Mouse (Mus musculus) CH12F3 (cell line): ENCODE data around the gene Mpv17l2.

Source experiments
- in situ Hi-C: fragments of 300-500 bp; cut with MboI; formaldehyde crosslinking; loops from 2 replicates; pipeline ENCODE4 v1.14.3; 2020; ENCODE audit warnings: low sequenced_read_pairs

The Mpv17l2 gene

DNA sequence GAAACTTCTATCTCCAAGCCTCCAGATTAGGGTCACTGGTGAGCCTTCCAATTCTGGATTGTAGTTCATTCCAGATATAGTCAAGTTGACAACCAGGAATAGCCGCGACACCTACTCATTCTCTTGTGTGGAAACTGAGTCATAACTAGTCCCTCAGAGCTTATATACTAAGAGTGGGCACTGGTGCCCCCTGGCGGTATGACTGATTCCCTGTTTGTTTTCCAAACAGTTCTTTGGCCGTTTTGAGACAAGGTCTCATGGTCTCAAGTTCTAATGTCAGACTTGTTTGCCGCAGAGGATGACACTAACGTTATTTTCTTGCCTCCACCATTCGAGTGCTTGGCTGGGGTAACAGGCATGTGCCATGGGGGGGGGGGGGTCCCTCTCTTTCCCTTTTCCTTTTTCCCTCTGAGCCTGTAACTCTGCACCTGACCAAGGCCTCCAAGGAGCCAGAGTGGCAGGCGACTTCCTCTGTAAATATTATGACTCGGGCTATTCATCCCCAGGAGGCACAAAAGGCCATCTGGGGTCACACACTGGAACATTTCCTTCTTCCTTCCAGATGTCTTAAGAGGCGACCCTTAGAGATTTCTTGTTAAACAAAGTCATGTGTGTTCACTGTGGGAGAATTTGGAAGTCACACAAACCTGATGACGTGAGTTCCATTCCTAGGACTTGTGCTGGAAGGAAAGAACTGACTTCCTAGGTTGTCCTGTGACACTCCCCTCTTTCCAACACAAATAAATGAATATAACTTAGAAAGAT lies 8.6 kb downstream of the Mpv17l2 start:
- in situ Hi-C loops: no loop called here

DNA sequence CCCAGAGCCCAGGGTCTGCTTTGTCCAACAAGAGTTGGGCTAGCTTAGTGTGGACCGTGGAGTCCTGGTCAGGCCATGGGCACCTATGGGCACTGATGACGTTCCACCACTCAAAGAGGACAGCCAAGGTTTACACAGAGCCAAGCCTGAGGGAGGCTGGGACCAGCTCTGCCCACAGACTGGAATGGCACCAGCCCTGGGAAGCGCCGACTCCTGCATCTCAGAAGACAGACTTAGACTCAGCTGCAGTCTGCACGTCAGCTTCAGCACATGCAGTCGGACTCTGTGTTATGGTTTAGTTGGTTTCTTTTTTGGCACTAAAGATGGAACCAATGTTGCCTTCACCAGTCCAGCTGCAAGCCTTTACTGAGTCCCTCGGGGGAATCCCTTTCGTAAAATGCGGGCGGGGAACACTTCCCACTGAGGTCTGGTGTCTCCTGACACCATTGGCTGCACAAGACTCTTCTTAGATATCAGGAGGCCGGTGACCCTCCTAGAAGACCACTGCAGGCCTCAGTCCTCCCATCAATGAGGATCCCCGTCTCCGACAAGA lies 10.5 kb downstream of the Mpv17l2 start:
- in situ Hi-C loops: no loop called here

DNA sequence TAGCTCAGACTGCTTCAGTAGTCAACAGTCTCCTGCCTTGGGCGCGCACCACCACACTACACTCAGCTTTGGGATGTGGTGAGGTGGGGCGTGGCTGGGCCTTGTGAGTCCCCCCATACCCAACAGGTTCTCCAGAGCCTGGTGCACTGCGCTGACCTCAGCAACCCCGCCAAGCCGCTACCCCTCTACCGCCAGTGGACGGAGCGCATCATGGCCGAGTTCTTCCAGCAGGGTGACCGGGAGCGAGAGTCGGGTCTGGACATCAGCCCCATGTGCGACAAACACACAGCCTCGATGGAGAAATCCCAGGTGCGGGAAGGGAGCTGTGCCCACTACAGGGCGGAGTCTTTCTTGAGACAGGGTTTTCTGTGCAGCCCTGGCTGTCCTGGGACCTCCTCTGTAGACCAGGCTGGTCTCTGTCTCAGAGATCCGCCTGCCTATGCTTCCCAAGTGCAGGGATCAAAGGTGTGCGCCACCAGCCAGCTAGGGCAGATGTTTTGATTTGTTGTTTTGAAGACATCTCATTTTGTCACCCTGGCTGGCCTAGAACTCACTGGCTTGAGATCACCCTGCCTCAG lies 11.6 kb downstream of the Mpv17l2 start:
- in situ Hi-C loops: loop anchor here (5.0 kb wide), 1 partner anchor 37 kb away; no protein-coding TSS in a partner anchor

DNA sequence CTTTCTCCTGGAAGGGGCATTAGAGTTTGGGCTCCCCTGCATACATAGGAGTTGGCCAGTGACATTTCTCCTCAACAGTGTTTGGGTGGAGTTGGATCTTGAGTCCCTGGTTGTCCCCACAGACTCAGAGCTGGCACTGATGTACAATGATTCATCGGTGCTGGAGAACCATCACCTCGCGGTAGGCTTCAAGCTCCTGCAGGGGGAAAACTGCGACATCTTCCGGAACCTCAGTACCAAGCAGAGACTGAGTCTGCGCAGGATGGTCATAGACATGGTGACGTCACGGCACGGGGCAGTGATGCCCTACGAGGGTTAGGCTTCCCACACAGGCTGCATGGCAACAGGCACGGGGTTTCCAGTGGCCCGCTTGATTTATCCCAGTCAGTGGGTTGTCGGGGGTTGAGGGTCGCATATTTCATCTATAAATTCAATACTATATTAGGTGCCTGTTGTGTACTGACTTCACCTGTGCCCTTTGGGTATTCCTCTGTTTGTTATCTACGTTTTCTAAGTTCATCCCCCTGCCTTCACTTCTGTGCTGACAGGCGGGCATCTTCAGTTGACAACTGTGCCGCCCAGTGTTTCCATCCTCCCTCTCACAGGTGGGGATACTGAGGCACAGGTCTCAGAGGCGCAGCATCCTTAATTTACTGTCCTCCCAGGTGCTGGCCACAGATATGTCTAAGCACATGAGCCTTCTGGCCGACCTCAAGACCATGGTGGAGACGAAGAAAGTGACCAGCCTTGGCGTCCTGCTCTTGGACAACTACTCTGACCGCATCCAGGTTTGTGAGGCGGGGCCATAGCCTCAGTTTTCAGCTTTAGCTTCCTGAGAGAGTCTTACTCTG lies 12.3 kb downstream of the Mpv17l2 start:
- in situ Hi-C loops: loop anchor here (5.0 kb wide), 1 partner anchor 36 kb away; no protein-coding TSS in a partner anchor

DNA sequence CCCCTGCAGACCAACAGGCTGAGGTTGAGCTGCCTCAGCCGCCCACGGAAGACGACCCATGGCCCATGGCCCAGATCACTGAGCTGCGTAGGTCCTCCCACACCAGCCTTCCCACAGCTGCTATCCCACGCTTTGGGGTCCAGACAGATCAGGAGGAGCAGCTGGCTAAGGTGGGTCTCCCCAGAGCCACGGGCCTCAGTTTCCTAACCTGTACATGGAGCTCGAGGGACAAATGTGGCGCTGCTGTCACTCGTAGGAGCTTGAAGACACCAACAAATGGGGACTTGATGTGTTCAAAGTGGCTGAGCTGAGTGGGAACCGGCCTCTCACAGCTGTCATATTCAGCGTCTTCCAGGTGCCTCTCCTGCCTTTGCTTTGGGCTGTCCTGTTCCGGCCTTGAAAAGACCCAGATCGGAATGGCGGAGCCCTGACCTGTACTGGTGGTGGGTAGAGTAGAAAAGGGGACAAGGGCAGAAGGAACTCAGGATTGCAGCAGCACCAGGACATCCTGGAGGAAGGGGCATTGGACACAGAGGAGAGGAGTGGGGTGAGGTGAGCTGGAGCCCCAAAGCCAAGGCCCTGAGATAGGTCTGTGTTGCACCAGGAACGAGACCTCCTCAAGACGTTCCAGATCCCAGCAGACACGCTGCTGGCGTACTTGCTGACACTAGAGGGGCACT lies 13.4 kb downstream of the Mpv17l2 start:
- in situ Hi-C loops: loop anchor here (5.0 kb wide), 1 partner anchor 35 kb away; no protein-coding TSS in a partner anchor

DNA sequence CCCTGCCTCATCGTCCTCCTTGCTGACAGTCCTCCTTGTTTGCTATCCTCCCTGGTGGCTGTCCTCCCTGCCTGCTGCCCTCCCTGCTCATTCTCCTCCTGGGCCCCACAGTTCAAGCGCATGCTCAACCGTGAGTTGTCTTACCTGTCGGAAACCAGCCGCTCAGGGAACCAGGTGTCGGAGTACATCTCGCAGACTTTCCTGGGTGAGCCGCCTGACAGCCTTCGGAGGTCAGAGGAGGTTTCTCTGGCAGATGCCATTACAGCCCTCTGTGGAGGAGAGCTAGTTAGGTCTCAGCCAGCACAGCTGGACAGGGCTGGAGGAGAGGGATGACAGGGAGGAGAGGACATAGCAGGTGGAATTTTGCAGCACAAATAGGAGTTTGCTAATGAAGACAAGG lies 14.1 kb downstream of the Mpv17l2 start:
- in situ Hi-C loops: loop anchor here (5.0 kb wide), 1 partner anchor 34 kb away; no protein-coding TSS in a partner anchor

DNA sequence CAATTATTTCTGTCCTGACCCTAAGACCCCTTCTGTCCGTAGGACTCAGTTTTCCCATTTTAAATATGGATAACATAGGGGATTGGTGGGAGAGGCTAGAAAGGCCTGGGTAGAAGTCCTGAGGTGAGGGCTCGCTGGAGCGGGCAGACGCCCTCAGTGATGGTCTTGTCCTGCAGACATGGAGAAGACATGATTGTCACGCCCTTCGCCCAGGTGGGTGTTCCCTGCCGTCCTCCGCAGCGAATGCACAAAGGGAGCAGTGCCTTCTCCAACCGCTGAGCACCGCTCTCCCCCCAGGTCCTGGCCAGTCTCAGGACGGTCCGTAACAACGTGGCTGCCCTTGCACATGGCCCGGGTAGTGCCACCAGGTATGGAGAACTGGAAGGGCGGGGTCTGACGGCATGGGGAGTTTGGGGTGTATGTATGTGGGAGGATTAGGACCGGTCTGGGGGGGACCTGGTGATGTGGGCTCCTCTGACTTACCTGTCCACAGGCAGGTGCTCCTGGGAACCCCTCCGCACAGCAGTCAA lies 15.0 kb downstream of the Mpv17l2 start:
- in situ Hi-C loops: loop anchor here (5.0 kb wide), 1 partner anchor 33 kb away; no protein-coding TSS in a partner anchor

DNA sequence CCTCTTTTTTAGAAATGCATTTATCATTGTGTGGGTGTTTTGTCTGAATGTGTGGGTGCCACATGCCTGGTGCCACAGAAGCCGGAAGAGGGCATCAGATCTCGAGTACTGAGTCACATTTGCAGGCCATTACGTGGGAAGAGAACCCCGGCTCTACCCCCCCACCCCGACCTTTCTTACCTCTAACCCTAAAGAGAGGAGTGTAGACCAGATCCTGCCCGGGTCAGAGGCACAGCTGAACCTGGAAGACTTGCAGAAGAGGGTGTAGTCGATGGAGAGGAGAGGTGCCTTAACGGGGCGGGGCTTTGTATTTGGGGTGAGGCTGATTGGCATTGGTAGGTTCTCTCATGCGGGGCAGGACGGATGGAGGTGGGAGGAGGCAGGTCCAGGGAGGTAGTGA lies 15.9 kb downstream of the Mpv17l2 start:
- in situ Hi-C loops: loop anchor here (5.0 kb wide), 1 partner anchor 33 kb away; no protein-coding TSS in a partner anchor

DNA sequence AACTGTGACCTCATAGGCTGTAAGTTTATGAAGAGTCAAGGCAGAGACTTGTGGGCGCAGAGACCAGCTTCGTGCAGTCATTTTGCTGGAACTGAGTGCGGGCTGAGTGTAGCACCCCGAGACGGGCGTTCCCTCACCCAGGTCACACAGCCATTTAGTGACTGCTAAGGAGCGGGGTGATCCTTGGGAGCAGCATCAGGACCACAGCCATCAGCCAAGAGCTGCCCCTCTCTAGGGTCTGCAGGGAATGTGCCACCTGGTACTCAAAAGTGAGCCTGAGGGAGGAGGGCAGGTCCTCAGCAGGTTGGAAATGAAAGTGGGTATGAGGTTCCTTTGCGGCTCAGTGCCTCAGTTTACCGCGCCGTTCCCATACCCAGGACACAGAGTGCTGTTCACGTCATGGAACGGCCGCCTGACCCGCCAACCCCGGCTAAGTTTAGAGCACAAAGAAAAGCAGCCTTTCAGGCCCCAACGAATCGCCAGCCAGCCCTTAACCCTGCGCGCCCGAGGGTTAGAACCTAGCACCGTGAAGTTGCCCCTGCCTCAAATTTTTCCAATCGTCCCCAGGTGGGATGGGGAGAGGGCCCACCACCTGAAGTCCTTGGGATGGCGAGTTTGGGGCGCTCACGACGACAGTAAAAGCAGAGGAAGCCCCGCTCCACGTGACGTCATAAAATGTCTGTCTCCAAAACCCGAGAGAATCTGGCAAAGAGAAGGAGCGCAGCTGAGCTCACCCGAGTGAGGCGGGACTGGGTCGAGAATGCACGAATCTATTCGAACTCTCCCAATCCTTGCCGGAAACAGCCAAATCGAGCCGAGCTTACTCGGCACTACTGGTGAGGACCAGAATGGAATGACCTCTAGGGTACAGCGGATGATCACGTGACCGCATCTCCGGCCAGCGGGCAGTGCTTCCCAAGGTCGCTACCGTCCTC lies 16.8 kb downstream of the Mpv17l2 start:
- in situ Hi-C loops: no loop called here

DNA sequence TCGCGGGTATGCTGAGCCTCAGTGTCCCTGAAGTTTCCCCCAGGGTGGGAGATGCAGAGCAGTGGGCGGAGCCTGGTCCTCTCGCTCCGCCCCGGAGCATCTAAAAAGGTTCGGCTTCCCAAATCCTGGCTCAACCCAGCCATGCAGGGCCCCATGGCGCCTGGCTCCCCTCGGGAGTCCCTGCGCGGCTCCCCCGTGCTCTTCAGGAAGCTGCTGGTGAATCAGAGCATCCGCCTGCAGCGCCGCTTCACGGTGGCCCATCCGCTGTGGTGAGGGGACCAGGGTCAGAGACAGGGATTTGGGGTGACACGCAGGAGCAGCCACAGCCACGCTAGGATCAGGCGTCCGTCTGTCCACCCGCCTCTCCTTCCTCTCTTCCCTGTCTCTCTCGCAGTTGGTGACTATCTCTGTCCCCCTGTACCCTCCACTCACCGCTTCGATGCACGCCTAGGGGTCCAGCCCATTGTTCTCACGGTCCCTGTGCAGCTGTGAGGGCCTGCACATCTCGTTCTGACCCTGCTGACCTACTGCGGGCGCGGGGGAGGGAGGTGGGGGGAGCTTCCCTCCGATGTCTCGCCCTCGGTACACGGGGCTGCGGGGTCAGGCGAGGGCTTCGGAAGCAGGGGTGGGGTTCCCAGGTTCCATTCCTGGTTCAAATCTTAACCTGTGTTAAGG lies 17.6 kb downstream of the Mpv17l2 start:
- in situ Hi-C loops: no loop called here

DNA sequence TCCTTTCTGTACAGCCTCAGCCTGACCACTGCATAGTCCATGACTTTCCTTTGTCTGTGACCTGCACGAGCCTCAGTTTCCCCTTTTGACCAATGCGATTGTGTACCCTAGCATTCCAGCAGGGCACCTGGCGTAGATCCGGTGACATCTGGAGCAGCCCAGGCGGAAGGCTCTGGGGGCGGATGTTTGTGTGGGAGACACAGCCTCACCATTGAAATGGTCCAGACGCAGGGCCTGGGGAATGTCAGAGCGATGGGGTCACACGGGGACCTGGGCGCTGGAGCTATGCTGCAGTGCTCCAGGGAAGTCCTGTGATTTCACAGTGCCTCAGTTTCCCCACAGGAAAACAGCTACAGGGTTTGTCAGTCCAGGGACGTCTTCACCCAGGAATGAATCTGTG lies 18.6 kb downstream of the Mpv17l2 start:
- in situ Hi-C loops: no loop called here

DNA sequence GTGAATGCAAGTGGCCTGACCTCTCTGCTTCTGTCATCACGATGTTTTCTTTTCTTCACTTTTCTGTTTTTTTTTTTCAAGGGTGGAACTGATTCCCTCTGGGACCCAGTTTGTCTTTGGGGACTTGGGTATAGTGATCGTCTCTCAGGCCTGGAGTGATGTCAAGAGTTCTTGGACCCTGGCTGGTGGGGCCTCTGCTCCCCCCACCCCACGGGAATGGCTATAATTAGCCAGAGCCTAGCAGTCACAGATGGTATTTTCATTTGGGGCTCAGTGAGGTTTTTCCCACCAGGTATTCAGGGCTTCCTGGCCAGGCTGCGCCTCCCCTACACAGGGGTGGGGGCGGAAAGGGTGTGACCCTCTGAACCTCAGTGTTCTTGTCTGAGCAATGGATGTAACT lies 19.1 kb downstream of the Mpv17l2 start:
- in situ Hi-C loops: no loop called here

DNA sequence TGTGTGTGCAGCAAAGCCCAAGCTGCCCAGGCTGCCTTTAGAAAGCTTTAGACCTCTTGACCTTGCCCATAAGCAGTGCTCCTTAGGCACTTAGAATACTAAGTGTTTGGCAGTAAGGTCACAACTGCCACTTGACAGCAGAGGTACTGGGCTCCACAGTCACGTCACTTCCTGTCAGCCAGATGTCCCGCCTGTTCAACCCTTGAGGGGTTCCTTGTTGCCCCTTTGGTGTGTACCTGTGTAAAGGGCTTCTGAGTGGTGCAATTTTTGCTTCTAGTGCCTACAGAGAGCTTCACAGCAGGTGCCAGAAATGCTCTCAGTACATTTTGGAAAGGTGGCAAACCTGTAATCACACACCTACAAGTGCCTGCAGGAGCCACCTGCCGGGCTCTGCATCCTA lies 22.5 kb downstream of the Mpv17l2 start:
- in situ Hi-C loops: no loop called here

DNA sequence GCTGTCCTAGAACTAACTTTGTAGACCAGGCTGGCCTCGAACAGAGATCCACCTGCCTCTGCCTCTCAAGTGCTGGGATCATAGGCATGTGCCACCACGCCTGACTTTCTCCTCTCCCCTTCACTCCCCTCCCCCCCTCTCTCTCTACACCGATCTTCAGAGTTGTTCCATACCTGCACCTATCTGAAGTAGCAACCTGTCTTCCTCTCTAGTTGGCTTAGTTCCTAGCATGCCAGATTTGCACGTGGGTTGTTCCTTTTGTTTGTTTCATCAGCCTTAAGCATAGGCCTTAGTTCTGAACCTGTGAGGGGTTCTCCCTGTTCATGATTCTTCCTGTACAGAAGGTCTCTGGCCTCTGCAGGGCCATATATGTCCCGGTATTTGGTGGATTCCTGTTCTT lies 23.0 kb downstream of the Mpv17l2 start:
- in situ Hi-C loops: no loop called here

DNA sequence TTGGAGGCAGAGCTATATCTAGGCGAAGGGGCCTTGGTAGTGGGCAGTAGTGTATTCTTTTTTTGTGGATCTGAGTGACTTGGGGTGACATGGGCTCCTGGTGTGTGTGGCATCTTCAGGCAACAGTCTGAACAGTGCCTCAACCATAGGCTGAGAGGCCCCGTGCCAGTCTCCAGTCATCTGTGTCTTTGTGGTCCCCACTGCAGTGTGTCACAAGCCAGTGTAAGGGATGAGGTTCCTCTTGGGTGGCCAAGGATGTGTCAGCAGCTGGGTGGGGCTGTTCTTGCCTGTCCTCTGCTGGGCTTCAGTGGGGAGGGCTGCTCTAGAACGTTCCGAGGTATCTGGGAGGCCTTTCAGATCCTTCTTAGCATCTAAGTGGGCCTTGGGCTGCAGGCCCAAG lies 29.8 kb downstream of the Mpv17l2 start:
- in situ Hi-C loops: no loop called here

DNA sequence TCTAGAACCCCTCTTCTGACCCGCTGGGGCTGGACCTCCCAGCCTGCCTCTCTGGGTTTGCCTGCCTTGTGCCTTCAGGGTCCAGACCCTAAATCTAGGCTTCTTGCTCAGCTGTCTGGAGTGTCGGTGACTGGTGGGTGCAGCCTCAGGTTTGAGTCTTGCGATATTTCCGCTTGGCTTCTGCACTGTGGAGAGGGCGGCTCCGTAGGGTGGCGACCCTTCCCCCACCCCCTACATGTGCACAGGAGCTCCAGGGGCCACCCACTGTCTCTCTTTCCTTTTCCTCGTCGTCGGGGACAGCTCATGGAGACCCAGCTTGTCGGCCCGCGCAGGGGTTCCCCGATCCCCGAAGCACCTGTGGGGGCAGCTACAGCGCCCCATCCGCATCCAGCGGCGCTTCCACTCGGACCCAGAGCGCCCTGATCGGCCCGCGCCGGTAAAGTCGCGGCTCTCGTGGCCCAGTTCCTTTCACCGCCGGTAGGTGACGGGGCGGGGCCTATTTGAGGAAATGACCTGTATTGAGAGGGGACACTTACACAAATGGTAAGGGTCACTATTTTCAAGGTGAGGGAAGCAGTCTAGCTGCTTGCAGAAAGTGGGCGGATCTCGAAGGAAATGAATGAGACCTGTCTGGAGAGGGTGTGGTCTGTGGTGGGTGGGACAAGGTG lies 30.8 kb downstream of the Mpv17l2 start:
- in situ Hi-C loops: no loop called here

DNA sequence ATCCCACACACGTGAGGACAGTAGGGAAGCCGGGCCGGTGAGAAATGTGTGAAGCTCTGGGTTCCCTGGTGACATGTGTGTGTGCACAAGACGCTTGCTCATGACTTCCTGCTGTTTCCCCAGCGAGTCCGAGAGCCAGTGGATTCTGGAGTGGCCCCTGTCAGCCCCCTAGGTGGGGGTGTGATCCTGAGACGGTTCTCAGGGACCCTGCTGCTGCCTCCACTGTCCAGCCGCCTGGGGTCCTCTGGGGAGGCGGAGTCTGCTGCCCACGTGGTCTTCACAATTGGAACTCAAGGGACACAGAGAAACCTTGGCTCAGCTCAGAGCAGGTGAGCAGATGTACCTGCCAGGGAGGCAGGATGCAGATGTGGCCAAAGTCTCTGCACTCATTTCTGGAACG lies 34.0 kb downstream of the Mpv17l2 start:
- in situ Hi-C loops: no loop called here

DNA sequence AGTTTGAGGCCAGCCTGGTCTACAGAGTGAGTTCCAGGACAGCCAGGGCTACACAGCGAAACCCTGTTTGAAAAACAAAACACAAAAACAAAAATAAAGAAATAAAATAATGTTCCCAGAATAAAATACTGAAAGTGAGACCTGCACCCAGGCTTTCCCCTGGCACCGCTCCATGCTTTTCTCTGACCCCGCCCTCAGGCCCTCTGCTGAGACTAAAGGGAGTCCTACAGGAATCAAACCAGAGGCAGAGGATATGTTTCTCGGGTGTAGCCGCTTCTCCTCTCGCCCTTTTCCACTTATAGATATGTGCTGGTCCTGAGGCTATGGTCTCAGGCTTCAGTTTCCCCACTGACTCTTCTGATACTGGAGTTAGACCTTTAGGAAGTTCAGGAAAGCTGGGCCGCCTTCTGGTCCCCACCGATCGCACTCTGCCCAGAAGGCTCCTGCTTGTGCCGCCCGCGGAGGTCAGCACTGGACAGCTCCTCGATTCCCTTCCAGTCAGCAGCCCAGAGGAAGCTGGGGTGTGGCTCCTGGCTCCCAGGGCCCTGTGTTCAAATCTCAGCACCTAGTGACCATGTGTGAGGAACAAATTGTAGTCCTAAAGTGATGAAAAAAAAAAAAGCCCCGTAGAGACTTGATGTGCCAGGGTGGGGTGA lies 34.8 kb downstream of the Mpv17l2 start:
- in situ Hi-C loops: no loop called here
